Mouse (Mus musculus) lung, postnatal 10 days (tissue): ENCODE measurements at regions not wholly inside any gene's neighbourhood (a gene's known extent, or its start where the extent isn't known, plus 50 kb on each side); places are given as distances from the start of the nearest gene placed in this dataset.

Experiments used
- DNase-seq: peaks from one replicate; pipeline ENCODE4 v3.0.0; 2021

DNA sequence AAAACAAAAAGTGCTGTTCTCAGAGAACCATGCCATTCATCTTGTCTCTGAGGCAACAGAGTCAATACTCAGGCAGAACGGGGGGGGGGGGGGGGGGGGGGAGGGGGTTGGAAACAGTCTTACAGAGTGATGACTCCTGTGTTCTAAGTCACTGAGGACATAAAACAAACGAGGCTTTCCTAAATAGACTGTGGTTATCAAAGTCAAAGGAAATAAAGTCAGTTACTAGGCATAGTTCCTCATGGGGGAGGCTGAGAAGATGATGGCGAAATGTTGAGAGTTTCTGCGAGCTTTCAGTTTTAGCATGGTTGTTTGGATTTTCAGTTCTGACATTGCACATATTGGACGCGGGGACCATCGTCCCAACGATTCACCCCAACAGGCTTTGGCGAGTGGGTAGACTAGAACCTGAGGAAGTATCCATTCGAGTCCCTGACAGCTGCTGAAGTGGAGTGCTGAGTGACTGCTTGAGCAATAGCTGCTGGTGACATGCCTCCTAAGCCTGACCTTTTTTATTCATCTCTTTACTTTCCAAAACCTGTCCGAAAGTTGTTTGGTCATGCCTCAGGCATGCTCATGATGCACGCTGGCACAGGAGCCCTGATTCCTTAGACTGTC is 109.2 kb upstream of the Serp2 start:
- no peak for DNase-seq

GRCm38 (mm10) chr14:76664586-76665508 is 108.2 kb upstream of the Serp2 start:
- no peak for DNase-seq

DNA sequence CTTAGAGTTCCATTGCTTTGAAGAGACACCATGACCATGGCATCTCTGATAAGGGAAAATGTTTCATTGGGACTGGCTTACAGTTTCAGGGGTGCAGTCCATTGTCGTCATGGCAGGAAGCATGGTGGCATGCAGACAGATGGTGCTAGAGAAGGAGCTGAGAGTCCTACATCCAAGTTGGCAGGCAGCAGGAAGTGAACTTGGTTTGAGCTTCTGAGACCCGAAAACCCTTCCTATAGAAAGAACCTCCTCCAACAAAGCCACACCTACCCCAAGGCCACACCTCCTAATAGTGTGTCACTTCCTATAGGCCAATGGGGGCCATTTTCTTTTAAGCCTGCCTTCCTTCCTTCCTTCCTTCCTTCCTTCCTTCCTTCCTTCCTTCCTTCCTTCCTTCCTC is 107.1 kb upstream of the Serp2 start:
- no peak for DNase-seq

DNA sequence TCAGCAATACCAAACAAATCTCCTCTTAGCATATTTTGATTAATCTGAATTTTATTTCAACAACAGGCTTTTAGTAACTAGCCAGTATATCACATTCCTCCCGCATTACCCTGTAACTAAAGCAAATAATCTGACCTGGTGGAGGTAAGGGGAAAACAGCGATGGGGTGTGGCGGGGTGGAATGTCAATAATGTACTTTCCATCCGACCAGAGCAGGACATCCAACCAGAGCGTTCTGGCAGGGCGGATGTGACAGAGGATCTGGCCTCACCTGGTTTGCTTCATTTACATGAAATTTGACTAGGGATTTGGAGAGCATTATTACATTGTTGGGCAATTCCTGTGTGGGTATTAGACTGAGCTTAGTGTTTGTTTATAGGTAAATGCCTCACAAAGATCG is 106.2 kb upstream of the Serp2 start:
- DNase-seq = no peak

DNA sequence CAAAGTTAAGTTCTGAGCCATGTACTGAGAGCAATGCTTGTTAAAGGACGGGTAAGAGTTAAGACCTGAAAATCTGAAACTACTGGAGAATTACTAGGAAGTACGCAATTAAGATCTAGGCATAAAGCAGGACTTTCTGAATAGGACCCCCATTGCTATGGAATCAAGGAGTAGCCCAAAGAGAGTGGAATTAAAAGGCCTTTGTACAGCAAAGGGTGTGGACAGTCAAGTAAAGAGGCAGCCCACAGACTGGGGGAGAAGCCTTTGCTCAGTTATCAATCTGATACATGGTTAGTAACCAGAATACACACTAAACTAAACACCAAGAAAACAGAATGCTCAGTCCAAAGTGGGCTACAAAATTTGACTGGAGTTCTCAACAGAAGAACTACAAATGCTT is 104.2 kb upstream of the Serp2 start:
- DNase-seq = no peak

DNA sequence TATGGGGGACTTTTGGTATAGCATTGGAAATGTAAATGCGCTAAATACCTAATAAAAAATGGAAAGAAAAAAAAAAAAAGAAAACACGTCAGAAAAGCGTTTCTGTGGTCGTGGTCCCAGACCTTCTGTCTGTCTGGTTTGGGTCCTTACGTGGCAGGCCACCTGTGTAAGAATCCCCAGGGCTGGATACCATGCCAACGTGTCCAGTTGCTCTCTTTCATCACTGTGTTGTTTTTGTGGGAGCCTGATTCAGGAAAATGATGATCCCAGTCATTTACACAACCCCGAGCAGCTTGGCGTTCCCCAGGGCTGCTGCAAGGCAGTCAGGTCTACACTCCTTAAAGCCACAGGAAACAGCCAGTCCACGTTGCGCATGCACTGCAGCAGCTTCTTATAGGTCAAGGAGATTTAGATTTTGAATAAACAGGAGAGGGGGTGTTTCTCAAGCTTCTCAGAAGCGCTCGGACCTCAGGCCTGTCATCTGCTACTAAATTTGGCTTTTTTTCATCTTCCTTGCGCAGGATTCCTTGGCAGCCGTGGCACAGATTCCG is 102.3 kb upstream of the Serp2 start:
- peak; percentile 13 for DNase-seq

GRCm38 (mm10) chr14:76657784-76658610 is 101.3 kb upstream of the Serp2 start:
- peak; percentile 80 for DNase-seq

DNA sequence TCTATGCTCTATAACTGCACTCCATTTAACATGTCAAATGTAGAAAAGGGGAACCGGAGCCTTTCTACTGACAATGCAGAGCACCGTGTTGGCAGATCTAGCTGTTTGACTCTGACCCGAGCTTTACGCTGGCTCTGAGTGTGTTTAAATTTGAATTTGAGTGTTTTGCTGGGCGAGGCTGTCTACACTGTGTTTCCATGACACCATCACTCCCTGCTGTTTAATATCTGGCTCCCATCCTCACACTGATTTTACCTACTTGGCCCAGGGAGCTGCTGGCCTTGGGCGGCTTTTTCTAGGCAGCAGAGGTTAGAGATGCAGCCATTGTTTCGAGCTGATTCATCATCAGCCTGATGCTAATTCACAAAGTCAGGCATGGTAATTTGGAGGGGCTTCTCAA is 100.7 kb upstream of the Serp2 start:
- peak; percentile 12 for DNase-seq

GRCm38 (mm10) chr14:76652356-76653126 is 95.9 kb upstream of the Serp2 start:
- DNase-seq = no peak

DNA sequence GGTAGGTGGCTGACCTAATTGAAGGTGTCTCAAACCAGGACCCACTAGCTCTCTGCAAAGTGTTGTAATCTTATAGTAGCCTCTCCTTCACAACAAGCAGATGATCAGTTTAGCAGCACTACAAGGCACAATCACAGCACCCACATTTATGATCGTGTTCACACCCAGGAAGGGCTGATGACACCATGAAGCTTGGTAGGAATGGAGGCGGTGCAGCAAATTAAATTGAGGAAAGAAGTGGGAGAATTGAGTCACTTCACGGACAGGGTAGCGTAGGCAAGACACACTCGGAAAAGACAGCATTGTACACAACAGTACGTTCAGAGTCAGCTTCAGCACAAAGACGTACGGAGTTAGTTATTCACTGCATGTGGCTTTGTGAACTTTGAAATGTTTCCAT is 94.4 kb upstream of the Serp2 start:
- DNase-seq = no peak

GRCm38 (mm10) chr14:76649927-76650326 is 93.2 kb upstream of the Serp2 start:
- no peak for DNase-seq

GRCm38 (mm10) chr14:76644716-76645115 is 88.0 kb upstream of the Serp2 start:
- no peak for DNase-seq

DNA sequence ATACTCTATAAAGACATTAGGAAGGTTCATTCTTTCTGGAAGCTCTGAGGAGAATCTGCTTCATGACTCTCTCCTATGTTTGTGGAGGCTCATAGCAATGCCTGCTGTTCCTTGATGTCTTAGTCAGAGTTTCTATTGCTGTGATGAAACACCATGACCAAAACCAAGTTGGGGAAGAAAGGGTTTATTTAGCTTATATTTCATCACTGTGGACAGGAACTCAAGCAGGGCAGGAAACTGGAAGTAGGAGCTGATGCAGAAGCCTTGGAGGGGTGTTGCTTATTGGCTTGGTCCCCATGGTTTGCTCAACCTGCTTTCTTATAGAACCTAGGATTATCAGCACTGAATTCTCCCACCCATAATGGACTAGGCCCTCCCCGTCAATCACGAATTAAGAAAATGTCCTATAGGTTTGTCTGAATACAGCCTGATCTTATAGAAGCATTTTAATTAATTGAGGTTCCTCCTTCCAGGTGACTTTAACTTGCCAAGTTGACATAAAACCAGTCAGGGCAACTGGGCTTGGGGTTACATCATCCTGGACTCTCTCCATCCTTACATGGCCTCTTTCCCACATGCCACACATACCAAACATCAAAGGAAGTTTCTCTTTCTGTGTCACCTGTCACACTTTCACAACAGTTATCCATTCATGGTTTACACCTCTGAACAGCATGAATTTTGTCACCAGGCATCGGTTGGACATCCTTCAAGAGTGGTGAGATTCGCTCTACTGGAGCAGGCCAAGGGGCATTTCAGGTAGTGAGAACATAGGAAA is 85.3 kb upstream of the Serp2 start:
- DNase-seq = no peak

GRCm38 (mm10) chr14:76633170-76633569 is 76.5 kb upstream of the Serp2 start:
- DNase-seq = no peak

- no peak for DNase-seq
Observed at GRCm38 (mm10) chr14:76632763-76633162, 76.1 kb upstream of the Serp2 start.

GRCm38 (mm10) chr14:76631740-76632139 is 75.1 kb upstream of the Serp2 start:
- DNase-seq = no peak

DNA sequence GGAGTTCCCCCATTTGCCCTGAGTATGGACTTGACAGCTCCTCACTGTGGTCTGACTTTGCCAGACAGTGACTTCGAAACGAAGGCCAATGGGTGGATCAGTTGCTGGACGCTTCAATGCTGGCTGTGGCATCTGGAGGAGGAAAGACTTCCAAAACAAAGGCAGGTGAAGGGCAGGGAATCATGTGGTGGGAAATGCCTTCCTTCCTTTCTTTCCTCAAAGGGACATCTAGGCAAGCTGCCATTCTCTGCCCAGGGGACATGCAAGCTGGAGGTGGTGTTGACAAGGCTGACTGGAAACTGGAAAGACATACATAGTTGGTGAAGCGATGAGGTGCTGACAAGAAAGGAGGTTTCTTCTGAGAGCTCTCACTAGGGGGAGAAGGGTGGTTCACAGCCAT is 74.5 kb upstream of the Serp2 start:
- no peak for DNase-seq

- DNase-seq = no peak
Observed at GRCm38 (mm10) chr14:76629913-76630478, 73.3 kb upstream of the Serp2 start.

DNA sequence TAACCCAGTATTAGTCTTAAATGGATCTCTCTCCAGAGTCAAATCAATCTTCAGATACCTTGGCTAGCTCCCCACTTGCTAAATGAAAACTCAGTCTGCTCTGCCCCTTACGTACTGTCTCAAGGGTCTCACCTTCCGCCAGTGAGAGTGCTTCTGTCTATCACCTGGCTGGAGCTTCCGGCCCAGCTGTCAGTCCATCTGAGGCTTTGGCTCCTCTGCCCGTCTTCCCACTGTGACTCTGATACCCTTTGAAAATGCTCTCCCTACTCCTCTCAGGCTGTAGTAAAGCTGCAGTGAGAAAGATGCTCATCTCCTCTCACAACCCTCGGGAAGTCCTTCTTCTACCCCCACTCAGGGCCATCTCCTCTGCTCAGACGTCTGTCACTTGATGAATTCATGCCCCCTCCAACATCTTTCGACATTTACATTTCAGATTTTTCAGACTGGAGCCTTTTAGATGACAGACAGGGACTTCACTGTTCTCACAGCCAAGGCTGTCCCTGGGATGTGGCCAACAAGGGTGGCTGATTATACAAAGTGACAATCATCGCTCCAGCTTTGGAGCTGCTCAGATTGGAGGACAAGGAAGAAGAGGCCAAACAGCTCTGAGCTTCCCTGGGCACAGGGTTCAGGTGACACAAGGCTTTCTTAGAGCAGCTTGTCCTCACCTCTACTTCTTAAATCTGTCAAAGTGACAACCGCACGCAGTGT is 71.6 kb upstream of the Serp2 start:
- DNase-seq = peak; percentile 19

DNA sequence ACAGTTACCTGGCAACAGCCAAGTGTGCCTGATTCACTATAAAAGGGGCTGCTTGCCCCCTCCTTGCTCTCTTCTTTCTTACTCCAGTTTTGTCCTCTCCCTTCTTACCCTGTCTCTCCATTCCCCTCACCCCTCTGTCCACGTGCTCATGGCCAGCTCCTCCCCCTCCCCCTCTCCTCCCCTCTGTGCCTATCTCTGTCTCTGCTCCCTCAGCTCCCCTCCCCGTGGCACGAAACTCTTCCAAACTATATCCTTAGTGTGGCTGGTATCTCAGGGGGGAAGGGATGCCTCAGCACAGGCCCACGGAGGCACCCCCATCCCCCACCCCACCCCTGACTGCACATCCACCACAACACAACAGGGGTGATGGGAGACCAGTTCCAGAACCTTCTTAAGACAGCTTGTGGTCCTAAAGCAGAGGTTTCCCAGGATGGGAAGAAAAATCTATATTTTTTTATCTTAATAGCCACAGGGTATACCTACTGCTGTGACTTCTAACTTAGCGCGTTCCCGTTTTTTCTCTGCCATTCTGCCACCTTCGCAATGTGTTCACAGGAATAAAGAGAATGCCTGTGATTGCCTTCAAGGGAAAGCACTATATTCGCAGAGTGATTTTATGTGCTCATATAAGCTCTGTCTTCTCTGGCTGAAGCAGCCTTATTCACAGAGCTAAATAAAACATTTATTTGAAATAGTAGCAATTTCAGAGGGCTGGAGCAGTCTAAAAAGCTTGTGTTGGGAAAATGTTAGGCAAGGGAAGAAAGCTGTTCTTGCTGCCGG is 69.1 kb upstream of the Serp2 start:
- DNase-seq = no peak
